Mouse (Mus musculus) G1E (cell line): Measurements from ENCODE around the gene Enc1. TPM values are rescaled to one million over a fixed set of nuclear protein-coding genes. Genes with fewer than 3 reads are reported as not detected.
"Not testable (repeated sequence)": the region's sequence is repeated elsewhere in the genome, so short reads cannot be mapped to it uniquely, and the experiment has no call there.

ENCODE experiments used
- ATAC-seq: 2 replicates; pipeline ENCODE4 v1.8.0; 2016; ENCODE audit warnings: mild to moderate bottlenecking; ENCODE audit not compliant: insufficient number of reproducible peaks, poor library complexity, low FRiP score, severe bottlenecking; ENCODE audit errors: extremely low read depth
- DNase-seq: peaks from one replicate; pipeline ENCODE4 v3.0.0; 2012; ENCODE audit warnings: low spot score
- H3K27me3 ChIP-seq: 2 replicates; pipeline ENCODE4 v1.6.1; 2012; ENCODE audit warnings: mild to moderate bottlenecking, low read length, inconsistent platforms; ENCODE audit not compliant: insufficient read depth
- H3K36me3 ChIP-seq: replicated peaks from 2 replicates; pipeline ENCODE3; 2012; ENCODE audit warnings: mild to moderate bottlenecking, inconsistent platforms
- H3K4me1 ChIP-seq: 2 replicates; pipeline ENCODE4 v1.6.1; 2012; ENCODE audit warnings: low read depth, low read length, inconsistent platforms, mixed read lengths; ENCODE audit not compliant: insufficient read depth
- H3K4me3 ChIP-seq: 2 replicates; pipeline ENCODE4 v1.5.1; 2012; ENCODE audit warnings: low read depth, mild to moderate bottlenecking, inconsistent platforms, low read length, moderate library complexity, mixed read lengths
- H3K9me3 ChIP-seq: replicated peaks from 2 replicates; pipeline ENCODE4 v1.6.1; 2012; ENCODE audit warnings: inconsistent platforms
- CTCF ChIP-seq: IDR thresholded peaks from 2 replicates; pipeline ENCODE4 v1.5.1; 2012; ENCODE audit warnings: low read depth, low read length, inconsistent platforms, mixed read lengths
- GATA1 ChIP-seq: IDR thresholded peaks from 2 replicates; pipeline ENCODE4 v1.6.1; 2012; ENCODE audit warnings: borderline replicate concordance, low read length, inconsistent platforms, mixed read lengths
- GATA2 ChIP-seq: IDR thresholded peaks from 2 replicates; pipeline ENCODE4 v1.6.1; 2012; ENCODE audit warnings: low read depth, low read length, inconsistent platforms, borderline replicate concordance
- POLR2AphosphoS5 ChIP-seq: IDR thresholded peaks from 2 replicates; pipeline ENCODE4 v1.6.1; 2012; ENCODE audit warnings: low read depth, low read length, inconsistent platforms; ENCODE audit not compliant: insufficient replicate concordance
- TAL1 ChIP-seq: conservative IDR thresholded peaks from 2 replicates; pipeline ENCODE4 v1.6.1; 2012; ENCODE audit warnings: low read depth, low read length, inconsistent platforms, mixed read lengths
- polyA plus RNA-seq: library from polyadenylated mRNA; stranded (reverse); fragments of >175 nt; gene quantifications from 2 replicates; pipeline ENCODE4 v1.2.3, GENCODE M21; 2012
- total RNA-seq, 2 experiments: library from RNA; stranded (forward) in 1 of 2; stranded (reverse) in 1 of 2; fragments of 200-1000 nt in 1 of 2; fragments of >200 nt in 1 of 2; fragmentation: Nextera tagmentation in 1 of 2; gene quantifications; 2 replicates each; pipeline ENCODE4 v1.2.3; 2014 to 2017

Enc1 gene
- total and polyA plus RNA-seq, 3 experiments, result 0.20 to 0.82 (median 0.38) TPM

DNA sequence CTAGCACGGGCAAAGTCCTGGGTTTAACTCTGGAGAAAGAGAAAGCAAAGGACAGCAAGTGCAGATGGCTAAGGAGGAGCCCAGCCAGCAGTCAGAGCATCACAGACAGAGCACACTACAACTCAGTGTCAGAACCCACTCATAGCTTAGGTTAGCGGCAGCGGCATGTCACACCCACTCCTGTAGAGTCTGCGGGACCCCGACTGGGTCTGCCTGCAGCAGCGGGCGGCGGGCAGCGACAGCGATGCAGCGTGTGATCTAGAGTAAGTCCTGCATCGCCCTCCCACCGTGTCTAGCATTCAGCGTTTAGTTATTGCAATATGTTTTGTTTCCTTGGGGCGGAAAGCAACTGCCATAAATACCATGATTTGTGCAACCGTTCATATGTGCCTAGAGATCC is 18.4 kb downstream of the Enc1 start:
- ATAC-seq, result no peak

GRCm38 (mm10) chr13:97260456-97261180 is 19.7 kb downstream of the Enc1 start:
- peaks cover 10% of the 10 kb centered on the region for H3K9me3 ChIP-seq
- DNase-seq (no peak), ATAC-seq (no peak)
- H3K36me3 ChIP-seq, result no peaks in the 10 kb centered on the region
- no peaks in the 10 kb centered on the region for H3K27me3 ChIP-seq
- no peaks in the 10 kb centered on the region for H3K4me1 ChIP-seq
- TF ChIP-seq TAL1 (no peak), GATA2 (no peak), GATA1 (no peak), CTCF (no peak), POLR2AphosphoS5 (no peak)
- H3K4me3 ChIP-seq, result no peak overlapping the region

More for the DNA sequence above, 18.4 kb downstream of the Enc1 start:
- Histone ChIP-seq H3K36me3 (no peaks in the 10 kb centered on the region), H3K27me3 (no peaks in the 10 kb centered on the region), H3K4me3 (no peak overlapping the region), H3K4me1 (no peaks in the 10 kb centered on the region), H3K9me3 (peaks cover 4% of the 10 kb centered on the region; the same call in 1 of the 2 replicates)
- no peak for TF ChIP-seq GATA2
- no peak for TF ChIP-seq GATA1
- TF ChIP-seq TAL1, result no peak
- TF ChIP-seq CTCF, result no peak
- no peak for TF ChIP-seq POLR2AphosphoS5
- no peak for DNase-seq

DNA sequence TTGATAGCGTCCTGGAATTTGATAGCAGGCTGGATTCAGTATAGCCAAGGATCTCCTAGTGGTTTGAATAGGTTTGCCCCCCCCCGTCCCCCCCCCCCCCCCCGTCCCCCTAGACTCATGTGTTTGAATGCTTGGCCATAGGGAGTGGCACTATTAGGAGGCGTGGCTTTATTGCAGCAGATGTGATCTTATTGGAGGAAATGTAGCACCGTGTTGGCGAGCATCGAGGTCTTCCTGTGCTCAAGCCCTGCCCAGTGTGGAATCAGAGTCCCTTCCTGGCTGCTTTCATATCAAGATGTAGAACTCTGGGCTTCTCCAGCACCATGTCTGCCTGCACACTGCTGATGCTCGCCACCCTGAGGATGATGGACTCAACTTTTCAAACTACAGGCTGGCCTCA is 20.6 kb downstream of the Enc1 start:
- ATAC-seq (no peak), DNase-seq (no peak)
- no peaks in the 10 kb centered on the region for H3K27me3 ChIP-seq
- no peaks in the 10 kb centered on the region for H3K4me1 ChIP-seq
- H3K9me3 ChIP-seq, result peaks cover 16% of the 10 kb centered on the region
- TF ChIP-seq POLR2AphosphoS5 (no peak), TAL1 (no peak), GATA1 (no peak), GATA2 (no peak), CTCF (no peak)
- H3K4me3 ChIP-seq, result no peak overlapping the region
- no peaks in the 10 kb centered on the region for H3K36me3 ChIP-seq

DNA sequence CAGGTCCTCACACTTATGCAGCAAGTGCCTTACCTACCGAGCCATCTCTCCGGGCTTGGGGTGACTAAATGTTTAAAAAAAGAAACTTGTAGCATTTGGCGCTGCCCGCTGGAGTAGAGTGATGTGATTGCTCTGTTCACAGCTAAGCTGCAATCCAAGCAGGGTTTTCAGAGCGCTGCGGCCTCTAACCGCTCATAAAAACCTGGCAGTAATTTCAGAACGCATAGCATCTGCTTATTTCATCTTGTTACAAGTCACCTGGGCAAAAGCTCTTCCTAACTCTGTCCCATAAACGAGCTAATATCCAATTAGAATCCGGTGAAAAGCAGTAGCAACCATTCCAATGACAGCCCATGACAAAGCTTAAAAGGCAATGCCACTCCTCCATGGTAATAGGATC is 21.8 kb downstream of the Enc1 start:
- Histone ChIP-seq H3K36me3 (no peaks in the 10 kb centered on the region), H3K4me3 (no peak overlapping the region), H3K27me3 (no peaks in the 10 kb centered on the region), H3K4me1 (no peaks in the 10 kb centered on the region), H3K9me3 (peaks cover 16% of the 10 kb centered on the region)
- DNase-seq, result no peak
- no peak for ATAC-seq
- no peak for TF ChIP-seq CTCF
- no peak for TF ChIP-seq TAL1
- no peak for TF ChIP-seq POLR2AphosphoS5
- TF ChIP-seq GATA1, result no peak
- TF ChIP-seq GATA2, result no peak

DNA sequence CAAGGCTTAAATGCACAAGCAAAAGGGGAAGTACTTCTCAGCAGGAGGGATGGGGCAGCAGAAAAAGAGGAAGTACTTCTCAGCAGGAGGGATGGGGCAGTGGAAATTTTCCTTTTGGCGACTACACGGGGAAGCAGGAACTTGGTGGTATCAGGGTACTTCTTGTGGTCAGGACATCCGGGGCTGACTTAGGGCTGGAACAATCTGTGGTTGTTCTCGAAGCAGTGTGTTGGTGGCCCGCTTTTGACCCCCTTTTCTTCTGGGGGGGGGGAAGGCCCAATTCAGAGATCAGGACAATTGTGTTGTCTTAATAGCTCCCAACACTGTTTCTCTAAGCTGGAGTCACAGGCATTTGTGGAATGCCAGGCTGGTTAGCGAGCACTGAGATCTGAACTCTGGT is 24.6 kb downstream of the Enc1 start:
- DNase-seq, H3K27me3 ChIP-seq, H3K4me3 ChIP-seq, ATAC-seq, H3K4me1 ChIP-seq, H3K36me3 ChIP-seq: not testable (repeated sequence)
- H3K9me3 ChIP-seq, result peaks cover 23% of the 10 kb centered on the region

DNA sequence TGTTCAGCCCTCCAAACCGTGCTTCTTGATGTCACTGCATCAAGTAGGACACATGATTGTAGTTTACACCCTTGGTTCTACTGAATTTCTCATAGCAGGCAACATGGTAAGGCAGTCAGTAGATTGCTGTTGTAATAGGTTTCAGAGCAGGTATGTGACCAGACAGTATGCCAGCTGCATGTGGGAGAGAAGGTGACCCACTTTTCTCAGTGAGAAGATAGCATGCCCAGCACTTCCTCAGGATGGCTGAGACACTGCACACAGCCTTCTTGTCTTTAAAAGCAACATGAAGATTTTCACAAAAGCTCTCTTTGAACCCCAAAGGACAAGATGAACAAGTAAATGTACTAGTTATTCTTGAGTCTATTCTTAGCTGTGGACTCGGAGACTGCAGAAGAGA is 29.8 kb downstream of the Enc1 start:
- Histone ChIP-seq H3K4me1 (no peaks in the 10 kb centered on the region), H3K27me3 (peaks cover 13% of the 10 kb centered on the region), H3K9me3 (peaks cover 11% of the 10 kb centered on the region), H3K36me3 (no peaks in the 10 kb centered on the region), H3K4me3 (no peak overlapping the region)
- TF ChIP-seq CTCF (no peak), GATA1 (no peak), TAL1 (no peak), GATA2 (no peak), POLR2AphosphoS5 (no peak)
- DNase-seq (no peak), ATAC-seq (no peak)

- ATAC-seq (no peak), DNase-seq (no peak)
- no peak overlapping the region for H3K4me3 ChIP-seq
- no peak for TF ChIP-seq GATA1
- TF ChIP-seq POLR2AphosphoS5, result no peak
- no peak for TF ChIP-seq GATA2
- TF ChIP-seq CTCF, result no peak
- TF ChIP-seq TAL1, result no peak
- peaks cover 7% of the 10 kb centered on the region; the same call in 1 of the 2 replicates for H3K9me3 ChIP-seq
- peaks cover 13% of the 10 kb centered on the region for H3K27me3 ChIP-seq
- H3K4me1 ChIP-seq, result no peaks in the 10 kb centered on the region
- no peaks in the 10 kb centered on the region for H3K36me3 ChIP-seq
Measured at GRCm38 (mm10) chr13:97271641-97272040, 30.7 kb downstream of the Enc1 start.
